Mouse (Mus musculus): ENCODE results near the gene Gabbr2. TPM values are rescaled to one million over a fixed set of nuclear protein-coding genes. Genes with fewer than 3 reads are reported as not detected.

Gabbr2 gene
- polyA plus RNA-seq, 1 experiment from 2014 or later, result 0.78 TPM

Other genes starting within 250 kb of the Gabbr2 start
- 5.9 and 6.3 TPM in 2 replicates for gene Anks6, start 65.6 kb upstream of the Gabbr2 start, polyA plus RNA-seq (2014; fragmentation: Nextera tagmentation; extraction: Ambion mirVana)
- 4.5 and 6.4 TPM in 2 replicates for gene Galnt12, start 100.0 kb upstream of the Gabbr2 start, polyA plus RNA-seq (2014; fragmentation: Nextera tagmentation; extraction: Ambion mirVana)
- gene Col15a1, start 216.3 kb upstream of the Gabbr2 start, polyA plus RNA-seq (2014; fragmentation: Nextera tagmentation; extraction: Ambion mirVana), result 31.2 and 31.6 TPM in 2 replicates